Mouse (Mus musculus): Measurements from ENCODE around the gene Olfr486. TPM values are rescaled to one million over a fixed set of nuclear protein-coding genes. Genes with fewer than 3 reads are reported as not detected.
"Not testable (repeated sequence)": the region's sequence is repeated elsewhere in the genome, so short reads cannot be mapped to it uniquely, and the experiment has no call there.

Gene Olfr486
- not detected in 2 replicates for polyA plus RNA-seq (2016; fragmentation: Nextera tagmentation; extraction: Ambion mirVana)

DNA sequence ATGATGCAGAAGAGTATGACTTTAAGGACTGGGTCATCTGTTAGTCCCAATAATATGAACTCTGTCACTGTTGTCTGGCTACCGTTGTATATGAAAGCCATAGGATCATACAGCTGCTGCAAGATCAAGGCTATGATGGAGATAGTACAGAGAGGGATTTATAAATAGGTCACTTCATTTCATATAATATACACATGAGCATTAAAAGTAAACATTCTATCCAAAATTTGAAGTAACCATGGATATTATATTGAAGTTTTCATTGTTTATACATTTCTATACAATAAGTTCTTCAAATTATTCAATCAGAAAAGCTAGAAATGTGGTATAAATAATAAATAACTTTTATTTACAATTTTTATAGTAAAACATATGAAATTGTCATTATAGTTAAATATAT is at the start of gene Olfr486:
Olfr486 (minus strand) TSS at position 101 of the 400 bp plus-strand sequence.
- H3K27ac ChIP-seq (replicated peaks), result not testable (repeated sequence)

DNA sequence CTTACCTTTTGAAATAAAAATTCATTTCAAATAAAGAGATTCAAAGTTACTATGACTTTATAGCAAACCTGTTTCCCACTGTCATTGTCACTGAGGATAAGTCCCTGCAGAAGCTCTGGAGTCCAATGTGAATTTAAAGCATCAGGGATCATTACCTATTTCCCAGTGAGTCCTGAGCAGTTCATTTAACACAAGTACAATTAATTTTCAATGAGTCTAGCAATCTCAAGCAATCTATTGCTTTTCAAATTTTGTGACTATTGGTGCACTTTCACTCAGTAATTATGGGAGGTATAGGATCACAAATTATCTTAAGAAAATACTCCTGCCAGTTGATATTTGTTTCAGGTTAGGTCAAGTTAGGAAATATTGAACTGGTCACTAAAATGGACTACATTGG is 42.0 kb upstream of the Olfr486 start, which contains the start of gene Olfr487:
Olfr487 (minus strand) TSS at position 101 of the 400 bp plus-strand sequence.
- not testable (repeated sequence) for H3K36me3 ChIP-seq; DNase-seq (ENCODE audit: low spot score); H3K27ac ChIP-seq (replicated peaks); H3K4me3 ChIP-seq; H3K27me3 ChIP-seq (ENCODE audit: low read depth, poor library complexity, severe bottlenecking); H3K4me1 ChIP-seq; H3K9me3 ChIP-seq (replicated peaks)

More for the DNA sequence above, at the start of gene Olfr486:
- 81% methylated on average over 1 of the region's 1 CpGs for WGBS
- H3K4me1 ChIP-seq; DNase-seq (ENCODE audit: low spot score); H3K4me3 ChIP-seq; H3K36me3 ChIP-seq; H3K27me3 ChIP-seq (ENCODE audit: low read depth, poor library complexity, severe bottlenecking); H3K9me3 ChIP-seq (replicated peaks): not testable (repeated sequence)

GRCm38 (mm10) chr7:108196938-108197337 is 24.4 kb upstream of the Olfr486 start:
- Histone ChIP-seq H3K4me1 (no peaks in the 10 kb centered on the region), H3K27ac (replicated peaks) (no peak overlapping the region), H3K4me3 (no peak overlapping the region), H3K36me3 (no peaks in the 10 kb centered on the region), H3K9me3 (replicated peaks) (no peaks in the 10 kb centered on the region), H3K27me3 (ENCODE audit: low read depth, poor library complexity, severe bottlenecking) (no peaks in the 10 kb centered on the region)
- DNase-seq (ENCODE audit: low spot score), result no peak
- WGBS, result 59% methylated on average over 6 of the region's 6 CpGs

- H3K9me3 ChIP-seq (replicated peaks); H3K27me3 ChIP-seq (ENCODE audit: low read depth, poor library complexity, severe bottlenecking); H3K27ac ChIP-seq (replicated peaks); H3K4me3 ChIP-seq; H3K36me3 ChIP-seq; DNase-seq (ENCODE audit: low spot score); H3K4me1 ChIP-seq: not testable (repeated sequence)
- 61% methylated on average over 3 of the region's 3 CpGs for WGBS
These were observed 23.8 kb upstream of the Olfr486 start for GRCm38 (mm10) chr7:108196337-108196736.

DNA sequence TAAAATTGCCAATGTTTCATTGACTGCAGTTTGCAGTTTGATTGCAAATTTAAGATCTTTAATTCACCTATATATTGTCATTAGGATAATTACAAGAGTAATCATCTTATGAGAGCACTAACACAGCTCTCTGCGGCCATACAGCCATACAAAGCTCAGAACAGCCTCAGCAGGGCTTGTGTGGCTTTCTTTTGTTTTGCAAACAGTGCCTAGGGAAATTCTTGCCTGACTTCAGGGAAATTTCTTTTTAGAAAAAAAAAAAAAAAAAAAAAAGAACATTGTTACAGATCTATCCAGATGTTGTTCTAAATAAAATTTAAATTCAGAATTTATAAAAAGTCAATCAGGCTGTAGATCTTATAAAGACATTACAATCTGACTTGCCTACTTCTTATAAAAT is 20.2 kb upstream of the Olfr486 start:
- not testable (repeated sequence) for H3K4me1 ChIP-seq; H3K4me3 ChIP-seq; H3K9me3 ChIP-seq (replicated peaks); H3K27me3 ChIP-seq (ENCODE audit: low read depth, poor library complexity, severe bottlenecking); DNase-seq (ENCODE audit: low spot score); H3K27ac ChIP-seq (replicated peaks); H3K36me3 ChIP-seq
- WGBS, result 48% methylated on average over 1 of the region's 1 CpGs

- not testable (repeated sequence) for H3K4me1 ChIP-seq; H3K27me3 ChIP-seq (ENCODE audit: low read depth, poor library complexity, severe bottlenecking); H3K27ac ChIP-seq (replicated peaks); H3K4me3 ChIP-seq; H3K36me3 ChIP-seq; DNase-seq (ENCODE audit: low spot score); H3K9me3 ChIP-seq (replicated peaks)
- 61% methylated on average over 2 of the region's 2 CpGs for WGBS
These were observed 18.7 kb upstream of the Olfr486 start for GRCm38 (mm10) chr7:108191196-108191595.

GRCm38 (mm10) chr7:108185237-108185636 is 12.7 kb upstream of the Olfr486 start:
- 92% methylated on average over 2 of the region's 2 CpGs for WGBS
- not testable (repeated sequence) for H3K27me3 ChIP-seq (ENCODE audit: low read depth, poor library complexity, severe bottlenecking); H3K4me3 ChIP-seq; H3K4me1 ChIP-seq; H3K27ac ChIP-seq (replicated peaks); H3K36me3 ChIP-seq; H3K9me3 ChIP-seq (replicated peaks); DNase-seq (ENCODE audit: low spot score)

- not testable (repeated sequence) for DNase-seq (ENCODE audit: low spot score); H3K27me3 ChIP-seq (ENCODE audit: low read depth, poor library complexity, severe bottlenecking); H3K36me3 ChIP-seq; H3K27ac ChIP-seq (replicated peaks); H3K9me3 ChIP-seq (replicated peaks); H3K4me3 ChIP-seq; H3K4me1 ChIP-seq
- 74% methylated on average over 3 of the region's 3 CpGs for WGBS
These were observed 11.9 kb upstream of the Olfr486 start for GRCm38 (mm10) chr7:108184401-108184800.

- H3K27me3 ChIP-seq (ENCODE audit: low read depth, poor library complexity, severe bottlenecking), result no peaks in the 10 kb centered on the region
- DNase-seq (ENCODE audit: low spot score), result no peak
- H3K36me3 ChIP-seq, result no peaks in the 10 kb centered on the region
- H3K9me3 ChIP-seq (replicated peaks), result no peaks in the 10 kb centered on the region
- H3K4me1 ChIP-seq, result no peaks in the 10 kb centered on the region
- H3K27ac ChIP-seq (replicated peaks), result no peak within 1 kb of the TSS
- H3K4me3 ChIP-seq, result no peak within 1 kb of the TSS
These were observed 12.8 kb downstream of the Olfr486 start, which contains the start of gene Olfr485 for GRCm38 (mm10) chr7:108159771-108160170. Gene Olfr485, minus strand, starts transcription at chr7:108159871.

- H3K27me3 ChIP-seq (ENCODE audit: low read depth, poor library complexity, severe bottlenecking), result no peaks in the 10 kb centered on the region
- DNase-seq (ENCODE audit: low spot score), result no peak
These were observed 45.2 kb downstream of the Olfr486 start, which contains the start of gene Olfr484 for GRCm38 (mm10) chr7:108127349-108127748. Gene Olfr484, minus strand, starts transcription at chr7:108127449.

More at GRCm38 (mm10) chr7:108127349-108127748, 45.2 kb downstream of the Olfr486 start, which contains the start of gene Olfr484:
- Histone ChIP-seq H3K9me3 (replicated peaks) (no peaks in the 10 kb centered on the region), H3K4me3 (no peak within 1 kb of the TSS), H3K4me1 (no peaks in the 10 kb centered on the region), H3K36me3 (no peaks in the 10 kb centered on the region), H3K27ac (replicated peaks) (no peak within 1 kb of the TSS)

Other genes with a start within 250 kb of the Olfr486 start
- not detected in 2 replicates for gene Olfr473, start 242.3 kb downstream of the Olfr486 start, polyA plus RNA-seq (2016; fragmentation: Nextera tagmentation; extraction: Ambion mirVana)
- gene Olfr474, start 218.1 kb downstream of the Olfr486 start, polyA plus RNA-seq (2016; fragmentation: Nextera tagmentation; extraction: Ambion mirVana), result not detected in 2 replicates
- gene Olfr476, start 207.9 kb downstream of the Olfr486 start, polyA plus RNA-seq (2016; fragmentation: Nextera tagmentation; extraction: Ambion mirVana), result not detected in 2 replicates
- gene Olfr477, start 186.0 kb downstream of the Olfr486 start, polyA plus RNA-seq (2016; fragmentation: Nextera tagmentation; extraction: Ambion mirVana), result not detected in 2 replicates
- not detected in 2 replicates for gene Olfr478, start 138.8 kb downstream of the Olfr486 start, polyA plus RNA-seq (2016; fragmentation: Nextera tagmentation; extraction: Ambion mirVana)
- not detected in 2 replicates for gene Olfr479, start 122.0 kb downstream of the Olfr486 start, polyA plus RNA-seq (2016; fragmentation: Nextera tagmentation; extraction: Ambion mirVana)
- not detected in 2 replicates for gene Olfr480, start 105.4 kb downstream of the Olfr486 start, polyA plus RNA-seq (2016; fragmentation: Nextera tagmentation; extraction: Ambion mirVana)
- gene Olfr481, start 92.9 kb downstream of the Olfr486 start, polyA plus RNA-seq (2016; fragmentation: Nextera tagmentation; extraction: Ambion mirVana), result not detected in 2 replicates
- gene Olfr482, start 75.2 kb downstream of the Olfr486 start, polyA plus RNA-seq (2016; fragmentation: Nextera tagmentation; extraction: Ambion mirVana), result 0.05 TPM in 1 of 2 replicates, not detected in the other
- not detected in 2 replicates for gene Olfr483, start 71.9 kb downstream of the Olfr486 start, polyA plus RNA-seq (2016; fragmentation: Nextera tagmentation; extraction: Ambion mirVana)
- not detected in 2 replicates for gene Olfr484, start 45.3 kb downstream of the Olfr486 start, polyA plus RNA-seq (2016; fragmentation: Nextera tagmentation; extraction: Ambion mirVana)
- gene Olfr485, start 12.9 kb downstream of the Olfr486 start, polyA plus RNA-seq (2016; fragmentation: Nextera tagmentation; extraction: Ambion mirVana), result not detected in 2 replicates
- not detected in 2 replicates for gene Olfr487, start 41.9 kb upstream of the Olfr486 start, polyA plus RNA-seq (2016; fragmentation: Nextera tagmentation; extraction: Ambion mirVana)
- gene Olfr488, start 85.6 kb upstream of the Olfr486 start, polyA plus RNA-seq (2016; fragmentation: Nextera tagmentation; extraction: Ambion mirVana), result not detected in 2 replicates
- not detected in 2 replicates for gene Olfr490, start 116.2 kb upstream of the Olfr486 start, polyA plus RNA-seq (2016; fragmentation: Nextera tagmentation; extraction: Ambion mirVana)
- gene Olfr491, start 140.7 kb upstream of the Olfr486 start, polyA plus RNA-seq (2016; fragmentation: Nextera tagmentation; extraction: Ambion mirVana), result not detected in 2 replicates
- not detected in 2 replicates for gene Olfr492, start 150.9 kb upstream of the Olfr486 start, polyA plus RNA-seq (2016; fragmentation: Nextera tagmentation; extraction: Ambion mirVana)
- not detected in 2 replicates for gene Olfr493, start 174.2 kb upstream of the Olfr486 start, polyA plus RNA-seq (2016; fragmentation: Nextera tagmentation; extraction: Ambion mirVana)
- not detected in 2 replicates for gene Olfr494, start 192.6 kb upstream of the Olfr486 start, polyA plus RNA-seq (2016; fragmentation: Nextera tagmentation; extraction: Ambion mirVana)
- gene Olfr495, start 220.4 kb upstream of the Olfr486 start, polyA plus RNA-seq (2016; fragmentation: Nextera tagmentation; extraction: Ambion mirVana), result not detected in 2 replicates
- not detected in 2 replicates for gene Olfr497, start 247.7 kb upstream of the Olfr486 start, polyA plus RNA-seq (2016; fragmentation: Nextera tagmentation; extraction: Ambion mirVana)